Mouse (Mus musculus) liver, postnatal 0 days (tissue): ENCODE measurements around the gene Glud1.

Experiments used
- CTCF ChIP-seq: sonication (generic); IDR thresholded peaks from 2 replicates; pipeline ENCODE4 v1.5.1; 2016; ENCODE audit warnings: antibody characterized with exemption, low read depth
- EP300 ChIP-seq: IDR thresholded peaks from 2 replicates; pipeline ENCODE4 v1.6.1; 2016; ENCODE audit warnings: antibody characterized with exemption, low read depth, mild to moderate bottlenecking

GRCm38 (mm10) chr14:34365147-34365507 lies 54.6 kb downstream of the Glud1 start:
- no peak for TF ChIP-seq CTCF
- TF ChIP-seq EP300: no peak
